Mouse (Mus musculus): Measurements from ENCODE around the gene Fzd2.

- TF ChIP-seq CTCF (conservative IDR thresholded peaks at IDR 0.05; ENCODE audit: low read length) (no peak), POU5F1 (IDR thresholded peaks at IDR 0.05; ENCODE audit: borderline replicate concordance, low read length) (no peak)
These were observed 8.8 kb upstream of the Fzd2 start for GRCm38 (mm10) chr11:102595341-102595820.

Data from E14TG2a.4 (cell line).